Mouse (Mus musculus) heart, postnatal 0 days (tissue): ENCODE measurements around the gene Wdr83. TPM values are rescaled to one million over a fixed set of nuclear protein-coding genes. Genes with fewer than 3 reads are reported as not detected.

Experiments
- ATAC-seq: fragments of 200-750 bp; cut with Nextera tagmentation; 2 replicates; pipeline ENCODE4 v1.8.0; 2017; ENCODE audit warnings: low read depth, moderate number of reproducible peaks, moderate library complexity; ENCODE audit not compliant: insufficient read depth
- DNase-seq: peaks from one replicate; pipeline ENCODE4 v3.0.0-alpha.2; 2016; ENCODE audit warnings: low spot score
- H3K27ac ChIP-seq: fragments of 300-500 bp; sonication (generic); 2 replicates; pipeline ENCODE4 v1.5.1; 2014; ENCODE audit warnings: low read depth, mild to moderate bottlenecking
- H3K27me3 ChIP-seq: fragments of 300-500 bp; sonication (generic); 2 replicates; pipeline ENCODE4 v1.6.1; 2014; ENCODE audit warnings: low read length, mixed read lengths; ENCODE audit not compliant: control insufficient read depth, insufficient read depth
- H3K36me3 ChIP-seq: fragments of 300-500 bp; sonication (generic); replicated peaks from 2 replicates; pipeline ENCODE4 v1.6.1; 2014; ENCODE audit warnings: low read length, mixed read lengths; ENCODE audit not compliant: control insufficient read depth, insufficient read depth
- H3K4me1 ChIP-seq: fragments of 300-500 bp; sonication (generic); 2 replicates; pipeline ENCODE4 v1.6.1; 2014; ENCODE audit warnings: antibody characterized with exemption; ENCODE audit not compliant: control insufficient read depth, insufficient read depth
- H3K4me2 ChIP-seq: fragments of 300-500 bp; sonication (generic); 2 replicates; pipeline ENCODE4 v1.6.1; 2014; ENCODE audit warnings: low read depth, mild to moderate bottlenecking, low read length, moderate library complexity
- H3K4me3 ChIP-seq: fragments of 300-500 bp; sonication (generic); 2 replicates; pipeline ENCODE4 v1.5.1; 2014; ENCODE audit warnings: low read depth, low read length
- H3K9ac ChIP-seq: fragments of 300-500 bp; sonication (generic); replicated peaks from 2 replicates; pipeline ENCODE4 v1.6.1; 2014; ENCODE audit warnings: low read depth, low read length, mixed read lengths
- H3K9me3 ChIP-seq: fragments of 300-500 bp; sonication (generic); replicated peaks from 2 replicates; pipeline ENCODE4 v1.6.1; 2016; ENCODE audit warnings: low read length; ENCODE audit not compliant: control insufficient read depth
- CTCF ChIP-seq: IDR thresholded peaks from 2 replicates; pipeline ENCODE4 v1.5.1; 2016; ENCODE audit warnings: antibody characterized with exemption, control low read depth, low read depth
- EP300 ChIP-seq: IDR thresholded peaks from 2 replicates; pipeline ENCODE4 v1.6.1; 2016; ENCODE audit warnings: antibody characterized with exemption, low read depth
- WGBS: fragments of 180-500 bp; shearing (Covaris S2); extraction: QIAGEN DNeasy Blood & Tissue Kit; methylation state at CpG from one replicate; pipeline ENCODE4 v1.1.7; 2014; 5-methylcytosine and 5-hydroxymethylcytosine counted together
- polyA plus RNA-seq: library from polyadenylated mRNA; unstranded; fragments of >200 nt; fragmentation: Nextera tagmentation; extraction: Ambion mirVana; gene quantifications from 2 replicates; pipeline ENCODE4 v1.2.1, GENCODE M21; 2015
- total RNA-seq: library from RNA; depleted of rRNA; stranded (reverse); fragments of >200 nt; gene quantifications from 2 replicates; pipeline ENCODE4 v1.2.3, GENCODE M21; 2014; ENCODE audit warnings: low replicate concordance

Gene Wdr83
- total and polyA plus RNA-seq, 2 experiments from 2014 or later = 31.0 to 38.8 TPM

GRCm38 (mm10) chr8:85072364-85072929 lies 8.7 kb downstream of the Wdr83 start:
- H3K4me2 ChIP-seq = peak overlapping the region; percentile 67
- ATAC-seq = no peak
- peaks cover 6% of the 10 kb centered on the region; the same call in 1 of the 2 replicates for H3K4me1 ChIP-seq
- no peak for TF ChIP-seq CTCF
- TF ChIP-seq EP300 = no peak
- H3K36me3 ChIP-seq = peaks cover 34% of the 10 kb centered on the region
- no peaks in the 10 kb centered on the region for H3K27me3 ChIP-seq
- no peak for DNase-seq
- H3K4me3 ChIP-seq = peak overlapping the region; percentile 83
- 32% methylated on average over 9 of the region's 9 CpGs for WGBS
- H3K9me3 ChIP-seq = no peaks in the 10 kb centered on the region
- H3K9ac ChIP-seq = peak overlapping the region; percentile 84
- H3K27ac ChIP-seq = peak overlapping the region; percentile 92; the same call in 1 of the 2 replicates

- TF ChIP-seq CTCF (peak; percentile 8; the same call in 1 of the 2 replicates), EP300 (peak; percentile 38; the same call in 1 of the 2 replicates)
- peaks cover 33% of the 10 kb centered on the region for H3K36me3 ChIP-seq
- ATAC-seq (peak; percentile 93), DNase-seq (peak; percentile 91)
- WGBS = under 1% methylated on average over 68 of the region's 68 CpGs
- peak within 1 kb of the TSS; percentile 67 for H3K4me2 ChIP-seq
- peak within 1 kb of the TSS; percentile 92 for H3K27ac ChIP-seq
- H3K27me3 ChIP-seq = no peaks in the 10 kb centered on the region
- H3K9me3 ChIP-seq = no peaks in the 10 kb centered on the region
- peak within 1 kb of the TSS; percentile 83 for H3K4me3 ChIP-seq
- peak within 1 kb of the TSS; percentile 84 for H3K9ac ChIP-seq
- H3K4me1 ChIP-seq = peaks cover 6% of the 10 kb centered on the region; the same call in 1 of the 2 replicates
These were observed 9.4 kb downstream of the Wdr83 start, which contains the start of gene Dhps for GRCm38 (mm10) chr8:85071514-85072281. TSS of gene Dhps (plus strand) at chr8:85071757.

DNA sequence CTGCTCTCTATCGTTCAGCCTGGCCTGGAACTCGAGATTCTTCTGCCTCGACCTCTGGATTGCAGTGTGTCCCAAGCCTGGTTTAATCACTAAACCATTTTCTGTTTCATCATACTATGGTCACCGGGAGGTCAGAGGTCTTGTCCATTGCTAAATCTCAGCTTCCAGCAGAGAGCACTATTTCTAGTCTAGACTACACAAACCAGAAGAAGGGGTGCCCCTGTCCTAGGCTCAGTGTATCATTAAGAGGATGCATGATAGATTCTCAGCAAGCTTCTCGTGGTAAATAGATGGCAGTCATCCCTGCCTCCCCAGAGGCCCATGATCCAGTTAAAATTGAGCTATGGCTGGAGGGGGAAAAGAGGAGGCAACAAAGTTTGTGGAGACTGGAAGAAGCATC lies 10.1 kb downstream of the Wdr83 start:
- peak overlapping the region; percentile 92 for H3K27ac ChIP-seq
- WGBS = 87% methylated on average over 5 of the region's 5 CpGs
- peak overlapping the region; percentile 83 for H3K4me3 ChIP-seq
- H3K9me3 ChIP-seq = no peaks in the 10 kb centered on the region
- H3K4me1 ChIP-seq = peaks cover 6% of the 10 kb centered on the region; the same call in 1 of the 2 replicates
- TF ChIP-seq CTCF (no peak), EP300 (no peak)
- H3K27me3 ChIP-seq = no peaks in the 10 kb centered on the region
- DNase-seq (no peak), ATAC-seq (no peak)
- H3K9ac ChIP-seq = no peak overlapping the region
- peak overlapping the region; percentile 67 for H3K4me2 ChIP-seq
- H3K36me3 ChIP-seq = peaks cover 26% of the 10 kb centered on the region

DNA sequence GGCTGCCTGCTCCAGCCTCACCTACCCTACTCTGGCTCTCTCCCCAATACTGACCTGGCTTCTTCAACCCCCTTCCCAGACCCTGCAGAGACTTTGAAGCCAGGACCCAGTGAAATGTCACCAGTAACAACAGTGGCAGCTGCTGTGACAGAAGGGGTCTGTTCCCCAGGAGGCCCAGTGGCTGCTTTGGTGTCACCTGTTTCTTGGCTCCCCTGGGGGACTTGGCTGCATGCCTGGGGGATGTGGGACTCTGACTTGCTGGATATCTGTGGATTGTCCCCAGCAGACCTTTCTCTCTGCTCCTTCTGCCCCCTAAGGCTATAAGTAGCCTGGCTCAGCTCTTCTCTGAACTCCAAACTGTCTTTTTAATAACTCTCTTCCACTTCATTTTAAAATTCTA lies 13.1 kb downstream of the Wdr83 start, which contains the start of gene Gm5741:
Gene Gm5741 (minus strand): TSS at position 1 of the 400 bp plus-strand sequence.
- no peak within 1 kb of the TSS for H3K4me2 ChIP-seq
- no peak within 1 kb of the TSS for H3K9ac ChIP-seq
- H3K36me3 ChIP-seq = no peaks in the 10 kb centered on the region
- ATAC-seq (no peak), DNase-seq (no peak)
- H3K4me1 ChIP-seq = peaks cover 6% of the 10 kb centered on the region; the same call in 1 of the 2 replicates
- no peak for TF ChIP-seq EP300
- TF ChIP-seq CTCF = no peak
- H3K27ac ChIP-seq = no peak within 1 kb of the TSS
- no peaks in the 10 kb centered on the region for H3K27me3 ChIP-seq
- H3K4me3 ChIP-seq = no peak within 1 kb of the TSS
- no peaks in the 10 kb centered on the region for H3K9me3 ChIP-seq

GRCm38 (mm10) chr8:85067155-85067554 lies 14.0 kb downstream of the Wdr83 start:
- no peak overlapping the region for H3K27ac ChIP-seq
- TF ChIP-seq CTCF (no peak), EP300 (no peak)
- ATAC-seq = no peak

More at GRCm38 (mm10) chr8:85067155-85067554, 14.0 kb downstream of the Wdr83 start:
- 91% methylated on average over 2 of the region's 2 CpGs for WGBS
- no peaks in the 10 kb centered on the region for H3K27me3 ChIP-seq
- H3K4me2 ChIP-seq = no peak overlapping the region
- no peak for DNase-seq
- H3K9ac ChIP-seq = no peak overlapping the region
- peaks cover 6% of the 10 kb centered on the region; the same call in 1 of the 2 replicates for H3K4me1 ChIP-seq
- H3K9me3 ChIP-seq = no peaks in the 10 kb centered on the region
- no peaks in the 10 kb centered on the region for H3K36me3 ChIP-seq
- no peak overlapping the region for H3K4me3 ChIP-seq
